8 mouse cellular contexts compared by ENCODE assay signal in the genomic region with DNA sequence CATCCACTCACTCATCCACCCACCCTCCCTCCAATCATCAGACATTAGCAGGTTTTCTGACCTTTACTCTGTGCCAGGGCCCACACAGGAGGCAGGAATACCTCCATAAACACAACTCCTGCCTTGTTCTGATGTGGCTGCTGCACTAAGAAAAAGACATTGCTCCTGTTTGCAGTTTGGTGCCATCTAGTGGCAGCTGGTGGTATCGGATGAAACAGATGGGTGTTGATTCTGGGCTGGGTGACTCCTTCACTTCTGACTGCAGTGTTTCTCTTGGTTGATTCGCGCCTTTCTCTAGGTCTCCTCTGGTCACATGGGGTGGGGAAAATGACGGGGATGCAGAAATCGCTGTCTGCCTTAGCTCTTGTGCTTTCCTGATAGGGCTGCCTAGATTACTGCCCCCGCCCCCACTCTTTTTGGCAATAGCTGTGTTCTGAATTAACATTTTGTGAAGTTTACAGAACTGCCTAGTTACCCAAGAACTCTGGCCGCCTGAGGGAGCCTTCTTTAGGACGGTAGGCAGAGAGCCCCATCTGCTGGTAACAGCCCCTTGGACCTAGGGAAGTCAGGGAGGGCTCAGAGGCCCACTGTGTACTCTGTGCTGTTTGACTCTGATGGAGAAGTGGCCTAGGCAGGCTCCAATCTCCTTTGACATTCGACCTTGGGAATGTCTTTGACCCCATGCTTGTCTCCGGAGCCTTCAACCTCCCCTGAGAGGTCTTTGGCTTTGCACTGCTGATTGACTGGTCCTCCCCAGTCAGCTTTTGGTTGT. TPM values are rescaled to one million over a fixed set of nuclear protein-coding genes. Genes with fewer than 3 reads are reported as not detected.
DNase-seq lines count a peak whose midpoint lies in the region; ATAC-seq and TF ChIP-seq lines count a peak whose summit lies in the region.
"Had no signal": no experiment of that assay in that cellular context is flagged by ENCODE, and none has a peak within 500 bp of the region (broad histone marks: within the 10 kb centered on the region; RNA-seq: fewer than 3 reads in every experiment).

No protein-coding gene starts in this region.

- H3K79me2 ChIP-seq in MEL (ENCODE audit: control insufficient read depth, insufficient read depth, low read length, poor library complexity), result no peaks in the 10 kb centered on the region

- TF ChIP-seq POLR2A in MEL (IDR thresholded peaks at IDR 0.05; ENCODE audit: control insufficient read depth in 1 of 2, insufficient read depth in 1 of 2, low read depth in 1 of 2, low read length in 2 of 2, poor library complexity in 1 of 2), result no peak
- TF ChIP-seq POLR2A in embryonic fibroblast, embryonic 13.5 days (IDR thresholded peaks at IDR 0.05; ENCODE audit: low read depth, low read length), result no peak

- no peak for TF ChIP-seq EP300 in MEL (IDR thresholded peaks at IDR 0.05; ENCODE audit: low read depth in 1 of 2, low read length in 2 of 2)

- peak; percentile 82 for DNase-seq in MEL (ENCODE audit: low read depth, low spot score)
- peak; percentile 71 for DNase-seq in adrenal gland, postnatal 25 days
- peak; percentile 79 for DNase-seq in hindbrain, embryonic 10.5 days (ENCODE audit: low spot score)
- DNase-seq in layer of hippocampus, postnatal 25 days (ENCODE audit: extremely low spot score in 1 of 2, low spot score in 1 of 2), result peak; percentile 69 to 88
- DNase-seq in right cerebral cortex, postnatal 36 days (ENCODE audit: low spot score in 2 of 2), result peak; percentile 40 to 56

- H3K27me3 ChIP-seq in MEL (ENCODE audit: control insufficient read depth in 1 of 2, insufficient read depth in 2 of 2, low read length in 2 of 2), result peaks cover 0 to 10% of the 10 kb centered on the region in 2 experiments; a peak in 3 of 4 replicates
- H3K27me3 ChIP-seq in hindbrain, embryonic 10.5 days (ENCODE audit: insufficient read depth, poor library complexity, severe bottlenecking), result peaks cover 4% of the 10 kb centered on the region

- TF ChIP-seq RAD21 in MEL (IDR thresholded peaks at IDR 0.05; ENCODE audit: low read depth, low read length), result peak; percentile 62

- H3K4me3 ChIP-seq in MEL (ENCODE audit: control insufficient read depth in 1 of 2, insufficient read depth in 1 of 2, low read depth in 2 of 2, low read length in 2 of 2), result no peak overlapping the region
- no peak overlapping the region for H3K4me3 ChIP-seq in embryonic fibroblast, embryonic 13.5 days (ENCODE audit: insufficient read depth, low read length)
- H3K4me3 ChIP-seq in hindbrain, embryonic 10.5 days, result no peak overlapping the region

- H3K27ac ChIP-seq in MEL (ENCODE audit: control insufficient read depth, low read depth, low read length), result no peak overlapping the region
- no peak overlapping the region for H3K27ac ChIP-seq in embryonic fibroblast, embryonic 13.5 days (ENCODE audit: insufficient read depth, low read length)
- no peak overlapping the region for H3K27ac ChIP-seq in hindbrain, embryonic 10.5 days
- H3K27ac ChIP-seq: macrophage had no signal

- no peaks in the 10 kb centered on the region for H3K36me3 ChIP-seq in MEL (ENCODE audit: control insufficient read depth in 1 of 2, insufficient read depth in 2 of 2, low read length in 2 of 2)
- H3K36me3 ChIP-seq in hindbrain, embryonic 10.5 days, result no peaks in the 10 kb centered on the region

- TF ChIP-seq CTCF in MEL (IDR thresholded peaks at IDR 0.05 in 2 of 3, conservative IDR thresholded peaks at IDR 0.05 in 1 of 3; ENCODE audit: control insufficient read depth in 1 of 3, insufficient read depth in 1 of 3, low read depth in 2 of 3, low read length in 3 of 3, poor library complexity in 1 of 3, severe bottlenecking in 1 of 3), result peak; percentile 86 to 91 (median 87)
- TF ChIP-seq CTCF in embryonic fibroblast, embryonic 13.5 days (IDR thresholded peaks at IDR 0.05; ENCODE audit: borderline replicate concordance, insufficient read depth, low read length), result 0 out of 2 replicates have a peak, but pooled peaks have one; percentile 25

- peak; percentile 78 for ATAC-seq in megakaryocyte-erythroid progenitor cell, adult 5-6 weeks (replicated peaks; ENCODE audit: low FRiP score, low TSS enrichment, poor library complexity, severe bottlenecking)

- no peak overlapping the region for H3K9ac ChIP-seq in MEL (ENCODE audit: control insufficient read depth, low read depth, low read length, poor library complexity, severe bottlenecking)

- 14% methylated on average over 10 of the region's 10 CpGs for WGBS in hindbrain, embryonic 10.5 days

- no peaks in the 10 kb centered on the region for H3K4me1 ChIP-seq in MEL (ENCODE audit: control insufficient read depth in 1 of 2, insufficient read depth in 2 of 2, low read length in 2 of 2)
- no peaks in the 10 kb centered on the region for H3K4me1 ChIP-seq in embryonic fibroblast, embryonic 13.5 days (ENCODE audit: control insufficient read depth, insufficient read depth, low read length)
- peaks cover 7% of the 10 kb centered on the region; the same call in 1 of the 2 replicates for H3K4me1 ChIP-seq in hindbrain, embryonic 10.5 days (replicated peaks)

- H3K9me3 ChIP-seq in MEL (replicated peaks; ENCODE audit: insufficient read depth, low read length), result no peaks in the 10 kb centered on the region
- H3K9me3 ChIP-seq in hindbrain, embryonic 10.5 days, result no peaks in the 10 kb centered on the region

TF ChIP-seq in MEL, 35 proteins besides CTCF, POLR2A, EP300 and RAD21:
- TF ChIP-seq ZC3H11A (IDR thresholded peaks at IDR 0.05; ENCODE audit: low read depth, low read length) (peak; percentile 49; the same call in 1 of the 2 replicates), E2F4 (IDR thresholded peaks at IDR 0.05; ENCODE audit: borderline replicate concordance, low read depth, low read length) (no peak), SMC3 (IDR thresholded peaks at IDR 0.05; ENCODE audit: low read depth, low read length) (peak; percentile 77)

RNA-seq across cellular contexts. Expression of a gene that starts 12.0 kb away (rescaled TPM):
- not detected in 2 replicates for total RNA-seq in MEL (2012; rRNA removed)
- not detected for polyA plus RNA-seq in MEL (2012; ENCODE audit: insufficient read depth in 1 of 2, insufficient read length in 2 of 2, low read depth in 1 of 2, low replicate concordance in 2 of 2, missing spikeins in 1 of 2)
- total RNA-seq in adrenal gland, postnatal 25 days (2021), result 1.1 and 2.2 TPM in 2 replicates
- not detected in 2 replicates for polyA plus RNA-seq in embryonic fibroblast, embryonic 13.5 days (2011; ENCODE audit: insufficient read length, low read depth, missing spikeins)
- polyA plus RNA-seq in hindbrain, embryonic 10.5 days (2016; fragmentation: Nextera tagmentation; extraction: Ambion mirVana), result 10.3 and 23.6 TPM in 2 replicates
- not detected for total RNA-seq in layer of hippocampus, postnatal 25 days (2021)
- not detected in 2 replicates for total RNA-seq in megakaryocyte-erythroid progenitor cell, adult 5-6 weeks (2014; fragmentation: Nextera tagmentation)
- not detected in 2 replicates for total RNA-seq in megakaryocyte-erythroid progenitor cell, adult 5-6 weeks (2017)
- polyA plus RNA-seq: macrophage had no signal
